Mouse (Mus musculus): ENCODE data around the gene Slc31a1.

DNA sequence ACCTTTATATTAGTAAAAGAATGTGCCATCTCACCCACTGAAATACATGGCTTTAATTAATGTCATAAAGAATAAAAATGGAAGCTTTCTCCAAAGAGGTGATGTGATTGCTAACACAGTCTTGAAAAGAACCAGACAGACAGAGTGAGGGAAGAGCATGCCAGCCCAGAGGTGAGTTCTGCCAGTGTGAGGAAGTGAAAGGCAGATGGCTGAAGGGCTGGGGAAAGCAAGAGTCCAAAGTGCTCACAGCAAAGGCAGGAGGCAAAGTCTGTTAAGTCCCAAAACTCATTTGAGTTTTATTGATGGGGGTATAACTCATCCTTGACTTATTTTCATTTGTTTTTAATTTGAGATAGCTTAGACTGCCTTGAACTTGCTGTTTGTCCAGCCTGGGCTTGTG, 70.2 kb downstream of the Slc31a1 start:
- TF ChIP-seq CTCF (IDR thresholded peaks at IDR 0.05; ENCODE audit: low read depth) (no peak), EP300 (IDR thresholded peaks at IDR 0.05; ENCODE audit: low read depth) (no peak)
